Mouse (Mus musculus) G1E (cell line): ENCODE measurements around the gene Vmn1r40.

Experiments used
- CTCF ChIP-seq: IDR thresholded peaks from 2 replicates; pipeline ENCODE4 v1.5.1; 2012; ENCODE audit warnings: low read depth, low read length, inconsistent platforms, mixed read lengths
- GATA1 ChIP-seq: IDR thresholded peaks from 2 replicates; pipeline ENCODE4 v1.6.1; 2012; ENCODE audit warnings: borderline replicate concordance, low read length, inconsistent platforms, mixed read lengths
- GATA2 ChIP-seq: IDR thresholded peaks from 2 replicates; pipeline ENCODE4 v1.6.1; 2012; ENCODE audit warnings: low read depth, low read length, inconsistent platforms, borderline replicate concordance
- POLR2AphosphoS5 ChIP-seq: IDR thresholded peaks from 2 replicates; pipeline ENCODE4 v1.6.1; 2012; ENCODE audit warnings: low read depth, low read length, inconsistent platforms; ENCODE audit not compliant: insufficient replicate concordance
- TAL1 ChIP-seq: conservative IDR thresholded peaks from 2 replicates; pipeline ENCODE4 v1.6.1; 2012; ENCODE audit warnings: low read depth, low read length, inconsistent platforms, mixed read lengths

- TF ChIP-seq POLR2AphosphoS5: no peak
- peak; percentile 47 for TF ChIP-seq CTCF
- TF ChIP-seq GATA1: no peak
- no peak for TF ChIP-seq TAL1
- no peak for TF ChIP-seq GATA2
These were observed 47.5 kb upstream of the Vmn1r40 start for GRCm38 (mm10) chr6:89659692-89660423.
